Mouse (Mus musculus) neural tube, embryonic 13.5 days (tissue): ENCODE measurements at regions not wholly inside any gene's neighbourhood (a gene's known extent, or its start where the extent isn't known, plus 50 kb on each side); places are given as distances from the start of the nearest gene placed in this dataset.

Experiments used
- ATAC-seq: fragments of 200-750 bp; cut with Nextera tagmentation; 2 replicates; pipeline ENCODE4 v1.8.0; 2017; ENCODE audit warnings: low read depth, mild to moderate bottlenecking, moderate TSS enrichment, moderate library complexity
- H3K27ac ChIP-seq: fragments of 300-500 bp; sonication (generic); replicated peaks from 2 replicates; pipeline ENCODE4 v1.5.1; 2015; ENCODE audit warnings: moderate library complexity, mild to moderate bottlenecking, inconsistent platforms
- H3K27me3 ChIP-seq: fragments of 300-500 bp; sonication (generic); 2 replicates; pipeline ENCODE4 v1.6.1; 2015; ENCODE audit warnings: mild to moderate bottlenecking, inconsistent platforms
- H3K36me3 ChIP-seq: fragments of 300-500 bp; sonication (generic); 2 replicates; pipeline ENCODE4 v1.6.1; 2015; ENCODE audit warnings: mild to moderate bottlenecking, inconsistent platforms
- H3K4me1 ChIP-seq: fragments of 300-500 bp; sonication (generic); replicated peaks from 2 replicates; pipeline ENCODE4 v1.6.1; 2015; ENCODE audit warnings: inconsistent platforms
- H3K4me2 ChIP-seq: fragments of 300-500 bp; sonication (generic); 2 replicates; pipeline ENCODE4 v1.6.1; 2015; ENCODE audit warnings: inconsistent platforms, mild to moderate bottlenecking, moderate library complexity
- H3K4me3 ChIP-seq: fragments of 300-500 bp; sonication (generic); 2 replicates; pipeline ENCODE4 v1.5.1; 2015; ENCODE audit warnings: mild to moderate bottlenecking, inconsistent platforms
- H3K9ac ChIP-seq: fragments of 300-500 bp; sonication (generic); 2 replicates; pipeline ENCODE4 v1.6.1; 2015; ENCODE audit warnings: moderate library complexity, mild to moderate bottlenecking, inconsistent platforms
- H3K9me3 ChIP-seq: fragments of 300-500 bp; sonication (generic); 2 replicates; pipeline ENCODE4 v1.6.1; 2016; ENCODE audit warnings: inconsistent platforms
- WGBS: fragments of 180-500 bp; shearing (Covaris S2); methylation state at CpG from one replicate; pipeline ENCODE4 v1.1.7; 2015; 5-methylcytosine and 5-hydroxymethylcytosine counted together

DNA sequence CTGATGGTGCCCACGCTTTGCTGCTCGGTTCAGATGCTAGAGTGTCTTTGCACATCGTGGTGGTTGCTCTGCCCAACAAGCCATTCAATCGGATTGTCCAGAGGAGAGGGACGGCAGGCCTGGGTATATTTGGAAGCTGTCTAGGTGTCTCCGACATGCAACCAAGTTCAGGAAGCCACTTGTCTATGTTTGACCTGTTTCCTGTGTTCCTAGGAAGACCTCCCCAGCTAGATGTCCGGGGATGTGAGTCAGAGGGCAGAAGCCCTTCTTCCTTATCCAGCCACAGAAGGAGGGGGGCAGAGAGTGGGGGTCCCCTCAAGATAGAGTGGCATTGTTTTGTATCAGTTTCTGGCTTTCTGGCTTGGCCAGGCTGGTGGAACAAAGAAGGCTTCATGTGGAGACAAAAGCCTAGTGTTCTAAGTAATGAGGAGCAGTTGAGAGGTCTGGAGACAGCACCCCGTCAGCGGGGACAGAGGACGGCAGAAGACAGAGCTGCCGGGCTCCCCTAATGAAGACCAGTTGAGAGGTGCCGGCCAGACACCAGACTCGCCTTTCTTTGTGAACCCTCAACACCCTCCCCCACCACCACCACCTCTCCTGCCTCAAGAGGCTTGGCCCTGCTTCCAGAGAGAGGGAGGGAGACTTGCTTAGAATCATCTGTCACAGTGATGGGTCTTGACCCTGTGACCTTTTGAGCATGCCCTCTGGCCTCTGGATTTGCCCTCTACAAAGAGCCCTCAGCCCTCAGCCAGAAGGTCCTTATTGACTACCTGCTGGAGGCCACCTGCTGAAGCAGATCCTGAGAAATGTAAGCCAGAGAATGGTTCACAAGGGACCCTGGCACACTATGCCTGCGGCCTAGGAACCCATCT lies 207.6 kb upstream of the Tbx3 start:
- no peak for ATAC-seq

DNA sequence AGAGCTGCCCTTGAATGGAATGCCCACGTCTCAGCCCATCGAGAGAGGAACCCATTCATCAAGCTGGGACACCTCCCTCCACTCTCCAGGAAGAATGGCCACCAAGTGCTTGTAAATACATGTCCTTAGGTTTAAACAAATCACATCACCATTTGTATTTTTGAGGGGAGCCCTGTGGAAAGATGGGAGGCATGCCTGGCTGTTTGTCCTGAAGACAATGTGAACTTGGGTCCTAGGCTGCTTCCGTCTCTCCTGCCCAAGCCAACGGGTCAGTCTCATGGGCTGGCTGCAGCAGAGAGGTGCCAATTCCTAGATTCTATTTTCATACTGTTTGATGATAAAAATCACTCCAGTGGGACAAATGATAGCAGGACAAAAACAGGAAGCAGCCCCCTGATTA lies 205.9 kb upstream of the Tbx3 start:
- Histone ChIP-seq H3K4me1 (no peaks in the 10 kb centered on the region; the same call in 1 of the 2 replicates), H3K9me3 (no peaks in the 10 kb centered on the region), H3K27me3 (no peaks in the 10 kb centered on the region), H3K4me2 (no peak overlapping the region), H3K4me3 (no peak overlapping the region), H3K36me3 (no peaks in the 10 kb centered on the region), H3K27ac (no peak overlapping the region), H3K9ac (no peak overlapping the region)
- WGBS, result 81% methylated on average over 4 of the region's 4 CpGs
- ATAC-seq, result no peak

More for the DNA sequence above, 207.6 kb upstream of the Tbx3 start:
- H3K27me3 ChIP-seq, result no peaks in the 10 kb centered on the region
- H3K4me1 ChIP-seq, result no peaks in the 10 kb centered on the region; the same call in 1 of the 2 replicates
- H3K4me3 ChIP-seq, result no peak overlapping the region
- no peaks in the 10 kb centered on the region for H3K9me3 ChIP-seq
- H3K27ac ChIP-seq, result no peak overlapping the region
- H3K36me3 ChIP-seq, result no peaks in the 10 kb centered on the region
- no peak overlapping the region for H3K4me2 ChIP-seq
- WGBS, result 56% methylated on average over 14 of the region's 14 CpGs
- H3K9ac ChIP-seq, result no peak overlapping the region

- WGBS, result 81% methylated on average over 13 of the region's 13 CpGs
- Histone ChIP-seq H3K36me3 (no peaks in the 10 kb centered on the region), H3K4me2 (no peak overlapping the region), H3K27me3 (no peaks in the 10 kb centered on the region), H3K4me1 (no peaks in the 10 kb centered on the region; the same call in 1 of the 2 replicates), H3K27ac (no peak overlapping the region), H3K4me3 (no peak overlapping the region), H3K9ac (no peak overlapping the region), H3K9me3 (no peaks in the 10 kb centered on the region)
- ATAC-seq, result no peak
Observed at GRCm38 (mm10) chr5:119467346-119468085, 203.0 kb upstream of the Tbx3 start.

DNA sequence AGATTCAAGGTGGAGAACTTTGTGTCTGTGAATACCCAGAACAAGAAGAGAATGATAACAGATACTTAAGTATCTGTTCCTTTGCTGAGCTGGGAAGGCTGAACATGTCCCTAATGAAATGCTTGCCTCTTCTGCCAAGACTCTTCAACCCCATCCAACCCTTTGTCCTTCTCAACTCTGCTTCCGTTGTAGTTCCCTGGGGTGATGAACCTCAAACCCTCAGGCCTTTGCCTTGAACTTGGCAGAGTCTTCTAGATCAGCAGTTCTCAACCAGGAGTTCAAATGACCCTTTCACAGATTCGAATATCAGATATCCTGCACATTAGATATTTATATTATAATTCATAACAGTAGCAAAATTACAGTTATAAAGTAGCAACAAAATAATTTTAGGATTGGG lies 192.5 kb upstream of the Tbx3 start:
- H3K27me3 ChIP-seq, result no peaks in the 10 kb centered on the region

DNA sequence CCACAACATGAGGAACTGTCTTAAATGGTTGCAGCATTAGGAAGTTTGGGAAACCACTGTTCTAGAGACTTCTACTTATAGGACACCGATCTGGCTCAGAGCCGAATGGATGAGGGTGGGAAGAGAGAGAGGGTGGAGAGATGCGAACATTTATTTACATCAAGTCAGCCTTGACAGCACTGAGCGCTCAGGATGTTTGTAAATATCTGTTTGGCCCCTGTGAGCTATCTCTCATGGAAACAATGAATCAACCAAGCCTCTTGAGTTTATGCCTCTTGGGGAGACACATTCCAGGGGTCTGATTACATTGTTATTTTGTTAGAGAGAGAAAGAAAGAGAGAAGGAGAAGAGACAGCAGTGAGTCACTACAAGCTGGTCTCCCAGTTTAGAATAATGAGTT lies 192.1 kb upstream of the Tbx3 start:
- ATAC-seq, result no peak
- WGBS, result 83% methylated on average over 4 of the region's 4 CpGs
- H3K36me3 ChIP-seq, result no peaks in the 10 kb centered on the region
- H3K9ac ChIP-seq, result no peak overlapping the region
- H3K27ac ChIP-seq, result no peak overlapping the region
- no peaks in the 10 kb centered on the region for H3K27me3 ChIP-seq
- H3K4me1 ChIP-seq, result no peaks in the 10 kb centered on the region
- no peak overlapping the region for H3K4me3 ChIP-seq
- no peak overlapping the region for H3K4me2 ChIP-seq
- no peaks in the 10 kb centered on the region for H3K9me3 ChIP-seq

More for the DNA sequence above, 192.5 kb upstream of the Tbx3 start:
- 84% methylated on average over 2 of the region's 2 CpGs for WGBS
- no peak overlapping the region for H3K4me2 ChIP-seq
- H3K36me3 ChIP-seq, result no peaks in the 10 kb centered on the region
- ATAC-seq, result no peak
- no peaks in the 10 kb centered on the region for H3K4me1 ChIP-seq
- no peak overlapping the region for H3K4me3 ChIP-seq
- no peak overlapping the region for H3K9ac ChIP-seq
- no peak overlapping the region for H3K27ac ChIP-seq
- H3K9me3 ChIP-seq, result no peaks in the 10 kb centered on the region

GRCm38 (mm10) chr5:119480191-119481190 lies 190.0 kb upstream of the Tbx3 start:
- WGBS, result 66% methylated on average over 28 of the region's 28 CpGs
- H3K4me1 ChIP-seq, result no peaks in the 10 kb centered on the region
- H3K9me3 ChIP-seq, result no peaks in the 10 kb centered on the region
- H3K4me3 ChIP-seq, result no peak overlapping the region
- H3K27ac ChIP-seq, result no peak overlapping the region
- no peaks in the 10 kb centered on the region for H3K27me3 ChIP-seq
- ATAC-seq, result no peak
- H3K9ac ChIP-seq, result no peak overlapping the region
- H3K4me2 ChIP-seq, result no peak overlapping the region
- H3K36me3 ChIP-seq, result no peaks in the 10 kb centered on the region

DNA sequence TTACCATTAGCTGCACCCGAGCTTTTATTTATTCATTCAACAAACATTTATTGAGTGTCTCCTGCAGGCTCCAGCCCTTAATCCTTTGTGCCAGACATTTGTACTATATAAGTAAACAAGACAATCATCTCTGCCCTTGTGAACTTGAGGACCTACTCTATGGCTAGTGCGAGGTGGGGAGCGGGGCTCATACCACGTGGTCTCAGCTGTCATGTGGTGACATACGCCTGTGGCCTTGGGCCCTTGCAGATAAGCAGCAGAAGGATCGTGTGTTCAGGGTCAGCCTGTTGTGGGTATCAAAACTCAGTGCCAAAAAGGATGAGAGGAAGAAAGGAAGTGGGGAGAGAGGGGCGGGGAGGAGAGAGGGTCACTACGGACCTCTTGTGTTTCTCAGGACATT lies 186.8 kb upstream of the Tbx3 start:
- Histone ChIP-seq H3K4me2 (no peak overlapping the region), H3K4me1 (no peaks in the 10 kb centered on the region), H3K36me3 (no peaks in the 10 kb centered on the region), H3K4me3 (no peak overlapping the region), H3K9me3 (no peaks in the 10 kb centered on the region), H3K27ac (no peak overlapping the region), H3K27me3 (no peaks in the 10 kb centered on the region), H3K9ac (no peak overlapping the region)
- WGBS, result 89% methylated on average over 8 of the region's 8 CpGs
- ATAC-seq, result no peak

DNA sequence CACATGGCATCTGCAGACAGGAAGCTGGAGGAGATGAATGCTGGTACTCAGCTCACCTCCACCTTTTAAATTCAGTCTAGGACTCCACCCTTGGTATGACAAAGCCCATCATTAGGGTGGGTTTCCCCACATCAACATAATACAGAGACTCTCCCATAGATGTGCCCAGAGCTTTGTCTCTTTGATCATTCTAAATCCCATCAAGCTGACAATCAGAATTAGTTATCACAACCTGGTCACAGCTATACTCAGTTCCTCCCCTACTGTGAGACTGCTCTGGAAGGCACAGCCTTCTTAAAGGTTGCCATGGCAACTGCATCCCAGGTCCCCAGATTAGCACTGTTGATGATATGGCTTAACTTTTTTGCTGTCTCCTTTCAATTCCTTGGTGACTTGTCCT lies 184.3 kb upstream of the Tbx3 start:
- H3K9ac ChIP-seq, result no peak overlapping the region
- H3K9me3 ChIP-seq, result no peaks in the 10 kb centered on the region
- no peak for ATAC-seq

DNA sequence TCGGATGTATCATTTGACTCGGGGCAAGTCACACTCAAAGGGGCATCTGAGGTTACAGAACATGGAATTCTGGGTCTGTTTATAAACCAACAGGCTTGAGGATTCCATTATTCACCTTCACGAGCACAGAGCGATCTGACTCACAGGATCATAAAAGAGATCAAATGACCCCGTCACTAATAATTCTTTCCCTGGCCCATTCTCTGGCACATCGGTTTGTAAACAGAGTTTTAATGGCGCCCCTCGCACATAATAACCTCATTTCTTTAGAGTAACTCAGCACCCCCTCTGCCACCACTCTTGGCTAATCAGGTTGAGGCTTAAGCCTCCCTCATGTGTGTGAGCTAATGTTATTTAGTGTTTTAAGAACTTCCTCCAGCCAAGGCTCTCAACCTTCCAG lies 183.3 kb upstream of the Tbx3 start:
- Histone ChIP-seq H3K9ac (no peak overlapping the region), H3K36me3 (no peaks in the 10 kb centered on the region), H3K4me2 (no peak overlapping the region), H3K27ac (no peak overlapping the region), H3K4me3 (no peak overlapping the region), H3K4me1 (no peaks in the 10 kb centered on the region), H3K9me3 (no peaks in the 10 kb centered on the region), H3K27me3 (no peaks in the 10 kb centered on the region)
- no peak for ATAC-seq
- 51% methylated on average over 8 of the region's 8 CpGs for WGBS

More for the DNA sequence above, 184.3 kb upstream of the Tbx3 start:
- Histone ChIP-seq H3K4me3 (no peak overlapping the region), H3K36me3 (no peaks in the 10 kb centered on the region), H3K4me1 (no peaks in the 10 kb centered on the region), H3K27me3 (no peaks in the 10 kb centered on the region), H3K4me2 (no peak overlapping the region), H3K27ac (no peak overlapping the region)

GRCm38 (mm10) chr5:119497501-119497900 lies 173.0 kb upstream of the Tbx3 start:
- no peak for ATAC-seq
- Histone ChIP-seq H3K4me1 (no peaks in the 10 kb centered on the region), H3K4me2 (no peak overlapping the region), H3K9ac (no peak overlapping the region), H3K27me3 (no peaks in the 10 kb centered on the region), H3K4me3 (no peak overlapping the region), H3K27ac (no peak overlapping the region), H3K9me3 (no peaks in the 10 kb centered on the region), H3K36me3 (no peaks in the 10 kb centered on the region)
- 89% methylated on average over 1 of the region's 1 CpGs for WGBS

GRCm38 (mm10) chr5:119498431-119498830 lies 172.0 kb upstream of the Tbx3 start:
- Histone ChIP-seq H3K4me1 (no peaks in the 10 kb centered on the region), H3K4me3 (no peak overlapping the region), H3K36me3 (no peaks in the 10 kb centered on the region), H3K9me3 (no peaks in the 10 kb centered on the region), H3K9ac (no peak overlapping the region), H3K27me3 (no peaks in the 10 kb centered on the region), H3K27ac (no peak overlapping the region), H3K4me2 (no peak overlapping the region)
- no peak for ATAC-seq
- 77% methylated on average over 6 of the region's 6 CpGs for WGBS

GRCm38 (mm10) chr5:119507709-119508108 lies 162.8 kb upstream of the Tbx3 start:
- Histone ChIP-seq H3K27ac (no peak overlapping the region), H3K9me3 (no peaks in the 10 kb centered on the region), H3K4me2 (no peak overlapping the region), H3K36me3 (no peaks in the 10 kb centered on the region), H3K4me3 (no peak overlapping the region), H3K27me3 (no peaks in the 10 kb centered on the region), H3K4me1 (0 out of 2 replicates have a peak, but pooled peaks cover 2% of the 10 kb centered on the region), H3K9ac (no peak overlapping the region)
- 59% methylated on average over 14 of the region's 14 CpGs for WGBS
- no peak for ATAC-seq
